Mouse (Mus musculus): ENCODE data around the gene Unc45a.

The Unc45a gene

DNA sequence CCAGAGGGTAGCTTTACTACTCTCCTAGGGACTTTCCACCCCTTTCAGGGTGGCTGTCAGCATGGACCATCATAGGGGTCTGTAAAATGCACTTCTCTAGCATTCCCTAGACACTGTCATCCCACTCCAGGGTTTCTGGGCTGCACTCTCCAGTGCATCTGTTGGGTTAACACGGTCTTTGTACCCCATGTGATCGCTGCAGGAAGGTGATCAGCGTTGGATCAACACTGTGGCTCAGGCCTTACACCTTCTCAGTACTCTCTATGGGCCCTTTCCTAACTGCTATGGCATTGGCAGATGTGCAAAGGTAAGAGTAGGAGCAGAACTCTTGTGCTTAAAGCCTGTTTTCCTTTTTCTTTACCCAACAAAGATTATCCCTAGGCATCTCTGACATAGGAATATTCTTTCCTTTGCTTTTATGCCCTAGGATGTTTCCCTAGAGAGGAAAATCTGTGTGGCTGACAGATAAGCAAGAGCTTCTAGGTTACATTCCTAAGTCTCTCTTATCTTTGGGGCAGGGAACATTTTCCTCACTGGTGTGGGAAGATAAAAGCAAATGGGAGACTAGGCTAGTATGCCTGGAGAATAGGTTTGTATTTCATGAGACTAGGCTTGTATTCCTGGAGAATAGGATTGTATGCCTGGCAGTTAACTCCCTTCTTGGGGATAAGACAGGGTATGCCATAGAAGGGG is 57.4 kb downstream of the Unc45a start:
- no peak for DNase-seq (ENCODE audit: low spot score)

DNA sequence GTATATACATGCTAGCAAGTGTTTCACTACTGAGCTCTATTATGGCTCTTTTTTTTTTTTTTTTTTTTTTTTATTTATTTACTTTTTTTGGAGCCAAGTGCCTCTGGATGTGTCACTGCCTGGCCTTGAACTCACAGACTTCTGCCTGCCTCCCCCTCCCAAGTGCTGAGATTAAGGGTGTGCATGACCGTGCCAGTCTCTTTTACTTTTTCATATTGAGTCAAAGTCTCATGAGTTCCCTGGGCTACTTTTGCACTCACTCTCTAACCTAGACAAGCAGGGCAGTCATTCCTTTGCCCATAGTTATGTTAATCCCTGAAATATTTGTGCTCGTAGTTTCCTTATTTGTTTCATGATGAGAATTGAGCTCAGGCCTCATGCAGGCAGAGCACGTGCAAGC is 59.2 kb downstream of the Unc45a start:
- DNase-seq (ENCODE audit: low spot score), result no peak

- DNase-seq (ENCODE audit: low spot score), result no peak
Observed at GRCm38 (mm10) chr7:80280998-80281397, 59.8 kb downstream of the Unc45a start.

DNA sequence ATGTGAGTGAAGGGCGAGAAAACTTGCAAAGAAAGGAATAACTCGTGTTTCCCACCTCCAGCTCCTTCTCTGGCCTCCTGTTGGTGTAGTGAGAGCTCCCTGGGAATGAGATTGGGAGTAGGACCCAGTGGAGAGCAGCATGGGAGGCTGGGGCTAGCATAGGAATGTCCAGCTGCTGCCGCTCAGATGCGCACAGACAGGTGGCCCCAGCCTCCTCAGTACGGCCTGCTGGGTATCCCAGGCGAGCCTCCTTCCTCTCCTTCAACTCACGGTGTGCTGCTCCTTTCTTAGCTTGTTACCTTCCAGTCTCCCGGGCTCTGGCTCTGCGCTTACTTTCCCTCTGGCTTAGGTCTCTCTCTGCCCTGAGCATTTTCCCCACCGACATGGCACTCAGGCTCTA is 60.8 kb downstream of the Unc45a start:
- no peak for DNase-seq (ENCODE audit: low spot score)

DNA sequence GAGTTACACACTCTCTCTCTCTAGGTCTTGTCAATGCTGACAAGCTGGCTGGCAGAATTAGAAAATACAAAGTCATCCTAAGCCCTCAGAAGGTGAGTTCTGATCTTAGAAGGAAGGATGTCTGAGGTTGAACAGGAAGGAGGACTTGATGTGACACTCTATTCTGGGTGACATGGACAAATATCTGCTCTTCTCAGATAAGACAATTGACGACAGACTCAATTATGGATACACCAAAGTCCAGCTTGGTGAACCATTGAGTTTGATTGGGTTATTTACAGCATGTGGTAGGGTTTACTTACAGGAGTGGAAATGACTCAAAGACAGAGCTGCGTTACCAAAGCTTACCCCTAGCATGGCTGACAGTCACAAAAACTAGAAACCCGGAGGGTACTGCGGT is 64.4 kb downstream of the Unc45a start:
- DNase-seq (ENCODE audit: low spot score), result no peak

Measured in ovary, postnatal 10 days (tissue).